Mouse (Mus musculus) cerebellum, adult 8-10 months (tissue): ENCODE measurements around the gene Mettl7b.
"Not testable (repeated sequence)": the region's sequence is repeated elsewhere in the genome, so short reads cannot be mapped to it uniquely, and the experiment has no call there.

ENCODE experiments used
- DNase-seq: peaks from one replicate; pipeline ENCODE4 v3.0.0; 2022

Gene Mettl7b

DNA sequence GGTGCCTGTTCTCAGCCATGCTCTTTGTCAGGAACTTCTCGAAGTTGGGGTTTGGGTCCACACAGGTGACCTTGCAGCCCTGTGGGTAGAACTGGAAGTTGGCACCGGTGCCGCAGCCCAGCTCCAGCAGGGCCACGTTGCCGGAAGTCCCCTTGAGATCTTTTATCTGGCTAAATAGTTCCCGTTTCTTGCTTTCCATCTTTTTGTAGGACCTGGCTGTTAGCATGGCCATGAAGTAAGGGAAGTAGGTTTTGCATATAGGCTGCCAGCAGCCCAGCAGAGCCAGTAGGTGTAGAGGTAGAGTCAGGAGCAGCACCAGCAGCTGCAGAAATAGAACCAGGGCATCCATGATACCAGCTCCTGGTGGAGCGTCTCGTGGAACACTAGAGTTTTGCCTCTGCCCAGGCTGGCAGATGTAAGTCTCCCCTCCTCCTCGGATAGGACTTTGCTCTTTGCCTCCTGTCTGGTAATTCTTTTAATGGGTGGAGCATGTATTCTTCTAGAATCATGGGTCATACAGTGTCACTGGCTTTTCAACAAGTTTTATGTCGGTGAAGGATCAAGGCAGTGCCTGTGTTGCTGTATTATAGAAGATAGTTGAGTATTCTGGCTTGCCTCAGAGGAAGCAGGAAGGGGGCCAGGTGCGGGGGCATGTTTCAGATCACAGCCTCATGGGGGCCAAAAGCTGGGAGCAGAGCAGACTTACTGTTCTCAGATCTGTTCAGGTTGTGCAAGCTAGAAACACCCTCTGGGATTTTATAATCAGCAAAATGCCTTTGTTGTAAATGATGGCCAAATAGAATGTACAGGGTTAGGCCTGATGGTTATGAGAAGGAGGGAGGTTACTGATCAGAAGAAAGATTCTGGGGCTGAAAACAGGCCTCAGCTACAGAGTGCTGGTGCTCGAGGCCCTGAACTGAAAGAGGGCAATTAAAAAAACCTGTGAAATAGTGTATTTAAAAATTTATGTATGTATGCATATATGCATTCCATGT lies at the start of gene Mettl7b:
Mettl7b (minus strand) TSS at position 399 of the 995 bp plus-strand sequence.
- DNase-seq, result no peak

DNA sequence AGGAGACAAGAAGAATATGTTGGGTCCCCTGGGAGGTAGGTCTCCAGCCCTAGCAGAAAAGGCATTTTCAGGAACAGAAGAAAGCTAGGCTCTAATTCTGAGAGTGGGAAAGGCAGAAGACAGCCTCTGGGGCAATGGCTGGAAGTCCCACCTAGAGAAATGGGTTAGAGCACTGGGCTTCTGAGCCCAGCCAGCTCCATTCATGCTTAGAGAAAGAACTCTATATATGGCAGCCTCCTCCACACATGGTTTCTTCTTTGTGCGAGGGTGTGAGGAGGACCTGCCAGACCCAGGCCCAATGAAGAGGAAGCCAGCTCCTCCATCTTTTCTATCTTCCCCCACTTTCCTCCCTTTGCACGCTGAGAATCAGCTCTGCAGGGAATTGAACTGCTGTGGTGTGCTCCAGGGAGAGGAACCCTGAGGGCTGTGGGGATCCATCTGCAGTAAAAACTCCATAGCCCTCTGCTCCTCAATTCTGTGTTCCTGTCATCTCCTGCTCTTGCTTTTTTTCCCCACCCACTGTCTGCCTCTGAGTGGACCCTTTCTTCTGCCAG lies 49.6 kb upstream of the Mettl7b start, which contains the start of gene Olfr763:
Olfr763 (plus strand) TSS at position 504 of the 554 bp plus-strand sequence.
- no peak for DNase-seq

DNA sequence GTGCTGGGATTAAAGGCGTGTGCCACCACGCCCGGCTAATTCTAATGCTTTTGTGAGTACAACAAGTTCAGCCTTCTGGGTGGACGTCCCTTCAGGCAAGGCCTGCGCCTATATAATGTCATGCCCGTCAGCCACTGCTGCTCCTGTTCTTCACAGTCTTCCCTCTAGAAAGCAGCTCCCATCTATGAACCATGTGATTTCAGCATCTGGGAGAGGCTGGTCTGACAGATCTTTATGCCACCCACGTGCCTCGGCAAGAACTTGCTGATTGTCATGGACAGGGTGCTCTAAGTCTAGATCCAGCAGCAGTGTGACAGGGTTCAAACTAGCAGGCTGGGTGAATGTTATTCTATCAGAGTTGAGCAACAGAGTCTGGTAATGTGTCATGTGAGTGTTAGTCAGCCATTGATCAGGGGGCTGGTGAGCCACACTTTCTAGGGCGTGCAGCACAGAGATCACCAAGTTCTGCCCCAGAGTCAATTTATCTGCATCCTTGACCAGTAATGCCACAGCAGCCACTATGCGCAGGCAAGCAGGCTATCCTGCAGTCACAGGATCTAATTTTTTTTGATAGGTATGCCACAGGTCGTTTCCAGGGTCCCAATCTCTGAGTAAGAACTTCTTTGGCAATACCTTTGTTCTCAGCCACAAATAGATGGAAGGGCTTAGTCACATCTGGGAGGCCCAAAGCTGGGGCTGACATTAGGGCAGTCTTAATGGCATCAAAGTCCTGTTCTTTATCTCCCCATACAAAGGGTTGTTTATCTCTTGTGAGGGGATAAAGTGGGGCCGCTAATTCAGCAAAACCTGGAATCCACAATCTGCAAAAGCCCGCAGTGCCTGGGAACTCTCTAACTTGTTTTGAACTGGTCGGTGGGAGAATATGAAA lies 43.5 kb upstream of the Mettl7b start:
- no peak for DNase-seq

DNA sequence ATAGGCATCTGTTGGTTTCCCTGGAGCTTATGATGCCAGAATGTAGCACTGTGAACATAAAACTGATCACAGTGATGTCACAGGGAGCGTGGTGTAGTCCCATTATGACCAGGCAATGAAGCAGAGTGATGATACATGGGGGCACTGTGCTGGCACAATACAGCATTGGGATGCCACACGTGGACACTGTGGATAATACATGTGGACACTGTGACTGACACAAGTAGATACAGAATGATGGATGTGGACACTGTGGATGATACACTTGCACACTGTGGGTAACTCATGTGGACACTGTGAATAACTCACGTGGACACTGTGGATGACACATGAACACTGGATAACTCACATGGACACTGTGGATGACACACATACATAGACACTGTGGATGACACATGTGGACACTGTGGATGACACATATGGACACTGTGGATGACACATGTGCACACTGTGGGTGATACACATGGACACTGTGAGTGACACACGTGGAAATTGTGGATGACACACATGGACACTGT lies 35.8 kb upstream of the Mettl7b start:
- no peak for DNase-seq

DNA sequence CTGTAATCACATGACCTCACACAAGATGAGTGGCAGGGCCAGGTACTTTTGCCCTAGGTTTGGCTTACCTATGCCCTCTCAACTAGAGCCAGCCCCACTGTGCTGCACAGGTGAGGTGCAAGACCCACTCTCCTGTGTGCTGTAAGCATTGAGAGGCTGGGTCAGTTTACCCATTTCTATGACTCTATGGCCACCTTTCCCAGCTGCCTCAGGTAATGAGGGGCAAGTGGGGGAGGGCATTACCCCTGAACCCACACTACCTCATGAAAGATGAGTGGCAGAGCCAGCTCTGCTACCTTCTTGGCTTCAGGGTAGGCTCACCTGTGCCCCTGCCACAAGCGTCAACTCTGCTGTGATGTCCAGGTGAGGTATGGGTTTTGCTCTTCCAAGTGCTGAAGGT lies 35.0 kb upstream of the Mettl7b start:
- no peak for DNase-seq

DNA sequence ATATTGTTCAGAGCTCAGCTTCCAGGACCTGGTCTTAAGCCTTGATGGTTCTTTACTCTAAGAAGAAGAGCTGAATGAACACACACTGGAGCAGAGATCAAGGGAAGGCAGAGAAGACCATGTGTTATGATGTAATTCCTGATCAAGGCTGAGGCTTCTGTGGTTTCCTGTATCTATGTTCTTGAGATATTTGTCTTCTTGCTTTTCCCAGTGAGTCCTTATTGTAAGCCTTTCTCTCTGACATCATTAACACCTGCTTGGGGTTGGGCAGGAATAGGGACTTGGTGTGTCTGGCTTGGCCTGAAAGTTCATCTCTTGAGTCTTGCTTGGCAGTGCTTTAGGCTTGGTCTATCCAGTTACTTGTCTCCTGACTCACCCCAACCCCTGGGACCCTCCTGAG lies 30.2 kb upstream of the Mettl7b start:
- DNase-seq, result no peak

DNA sequence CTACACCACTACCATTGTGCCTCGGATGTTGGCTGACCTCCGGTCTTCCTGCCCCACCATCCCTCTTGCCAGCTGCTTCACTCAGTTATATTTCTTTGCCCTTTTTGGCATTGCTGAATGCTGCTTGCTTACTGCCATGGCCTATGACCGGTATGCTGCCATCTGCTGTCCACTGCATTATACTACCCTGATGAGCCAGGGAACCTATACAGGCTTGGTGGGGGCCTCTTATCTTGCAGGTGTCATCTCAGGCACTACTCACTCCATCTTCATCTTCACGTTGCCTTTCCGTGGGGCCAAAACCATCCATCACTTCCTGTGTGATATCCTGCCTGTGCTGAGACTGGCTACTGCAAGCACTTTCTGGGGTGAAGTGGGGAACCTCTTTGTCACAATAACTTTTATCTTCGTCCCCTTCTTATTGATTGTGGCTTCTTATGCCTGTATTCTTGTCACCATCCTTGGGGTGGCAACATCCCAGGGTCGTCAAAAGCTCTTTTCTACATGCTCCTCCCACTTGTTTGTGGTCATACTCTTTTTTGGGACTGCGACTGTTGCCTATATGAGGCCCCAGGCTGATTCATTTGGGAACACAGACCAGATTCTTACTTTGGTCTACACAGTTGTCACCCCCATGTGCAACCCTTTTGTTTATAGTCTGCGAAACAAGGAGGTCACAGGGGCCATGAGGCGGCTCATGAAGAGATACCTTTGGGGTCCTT lies 29.5 kb upstream of the Mettl7b start:
- DNase-seq, result not testable (repeated sequence)

DNA sequence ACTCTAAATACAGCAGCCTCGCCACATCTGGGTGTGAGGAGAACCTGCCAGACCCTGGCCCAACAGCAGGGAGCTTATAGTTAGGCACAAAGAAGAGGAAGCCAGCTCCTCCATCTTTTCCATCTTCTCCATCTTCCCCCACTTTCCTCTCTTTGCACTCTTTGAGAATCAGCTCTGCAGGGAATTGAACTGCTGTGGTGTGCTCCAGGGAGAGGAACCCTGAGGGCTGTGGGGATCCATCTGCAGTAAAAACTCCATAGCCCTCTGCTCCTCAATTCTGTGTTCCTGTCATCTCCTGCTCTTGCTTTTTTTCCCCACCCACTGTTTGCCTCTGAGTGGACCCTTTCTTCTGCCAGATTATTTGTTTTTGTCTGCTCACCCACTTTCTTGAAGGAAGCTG lies 28.3 kb upstream of the Mettl7b start, which contains the start of gene Olfr9:
Olfr9 (plus strand) TSS at position 301 of the 400 bp plus-strand sequence.
- not testable (repeated sequence) for DNase-seq

DNA sequence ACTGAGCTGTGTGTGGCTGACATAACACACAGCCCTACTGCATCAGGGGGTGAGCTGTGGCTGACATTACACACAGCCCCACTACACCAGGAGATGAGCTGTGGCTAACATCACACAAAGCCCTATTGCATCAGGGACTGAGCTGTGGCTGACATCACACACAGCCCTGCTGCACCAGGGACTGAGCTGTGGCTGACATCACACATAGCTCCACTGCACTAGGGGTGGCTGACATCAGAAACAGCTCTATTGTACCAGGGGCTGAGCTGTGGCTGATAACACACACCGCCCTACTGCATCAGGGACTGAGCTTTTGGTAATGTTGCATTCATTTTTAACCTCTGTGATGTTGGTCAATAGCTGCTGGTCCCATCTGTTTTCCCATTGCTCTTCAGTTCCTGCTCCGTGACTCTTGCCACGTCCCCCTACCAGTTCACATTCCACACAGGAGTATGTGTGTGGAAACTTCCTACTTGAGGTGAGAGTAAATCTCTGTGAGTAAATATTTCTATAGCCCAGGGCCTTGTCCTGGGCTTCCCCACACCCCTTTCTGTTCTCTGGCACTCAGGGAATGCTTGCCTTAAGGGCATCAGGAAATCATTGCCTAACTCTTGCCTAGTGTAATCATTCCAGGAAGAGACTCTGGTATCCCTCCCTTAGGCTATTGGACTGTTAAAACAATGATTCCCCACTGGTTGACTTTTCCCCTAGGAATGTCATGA lies 20.0 kb upstream of the Mettl7b start:
- DNase-seq, result no peak

DNA sequence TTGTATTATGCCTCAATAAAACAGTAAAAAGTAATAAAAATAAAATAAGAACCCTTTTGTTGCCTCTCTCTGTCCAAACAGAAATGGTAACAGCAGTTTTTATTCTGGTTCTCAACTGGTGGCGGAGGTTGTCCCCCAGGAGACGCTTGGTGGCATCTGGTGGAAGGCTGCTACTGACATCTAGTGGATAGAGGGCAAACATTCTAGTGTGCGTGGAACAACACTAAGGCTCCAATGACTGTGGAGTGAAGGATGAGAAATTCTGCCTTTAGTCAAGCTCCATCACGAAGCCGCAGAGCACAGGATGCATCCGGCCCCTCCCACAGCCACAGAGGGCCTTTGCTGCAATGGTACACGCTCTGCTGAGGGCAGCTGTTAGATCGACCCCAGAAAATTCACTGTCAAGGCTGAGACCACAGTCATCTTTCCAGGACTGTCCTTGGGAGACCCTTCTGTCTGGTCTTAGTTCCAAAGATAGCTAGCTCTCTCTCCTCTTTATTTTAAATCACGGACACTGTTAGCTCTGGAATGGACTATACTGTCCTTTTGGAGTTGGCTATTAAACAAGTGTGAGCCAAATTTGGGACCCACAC lies 16.8 kb upstream of the Mettl7b start:
- peak; percentile 54 for DNase-seq

DNA sequence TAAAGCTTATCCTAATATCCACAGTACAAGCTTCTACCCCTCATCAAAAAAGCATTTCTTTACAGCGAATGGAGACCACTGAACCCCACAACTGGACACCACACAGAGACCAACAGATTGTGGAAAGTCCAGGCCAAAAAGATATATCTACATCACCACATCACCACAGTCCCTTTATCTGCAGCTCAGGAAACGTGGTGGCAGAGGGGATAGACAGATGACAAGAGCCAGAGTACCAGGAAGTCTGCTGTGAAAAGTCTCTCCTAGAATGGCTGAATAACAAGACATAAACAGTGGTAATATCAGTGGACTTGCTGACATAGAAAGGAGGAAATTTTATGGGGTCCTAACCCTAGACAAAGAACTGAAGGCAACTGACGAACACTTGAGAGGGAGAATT lies 15.6 kb upstream of the Mettl7b start:
- no peak for DNase-seq

DNA sequence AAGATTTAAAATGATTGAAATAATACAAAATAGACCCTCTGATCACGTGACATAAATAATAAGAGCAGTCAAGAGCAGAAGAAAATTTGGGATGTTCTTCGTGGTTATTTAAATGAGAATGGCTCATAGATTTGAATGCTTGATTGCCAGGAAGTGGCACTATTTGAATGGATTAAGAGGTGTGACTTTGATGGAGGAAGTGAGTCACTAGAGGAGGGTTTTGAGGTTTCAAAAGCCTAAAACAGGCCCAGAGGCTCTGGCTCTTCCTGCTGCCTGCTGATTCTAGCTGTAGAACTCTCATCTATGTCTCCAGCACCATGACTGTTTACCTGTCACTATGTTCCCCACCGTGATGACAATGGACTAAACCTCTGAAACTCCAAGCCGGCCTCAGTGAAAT lies 12.1 kb upstream of the Mettl7b start:
- DNase-seq, result no peak

DNA sequence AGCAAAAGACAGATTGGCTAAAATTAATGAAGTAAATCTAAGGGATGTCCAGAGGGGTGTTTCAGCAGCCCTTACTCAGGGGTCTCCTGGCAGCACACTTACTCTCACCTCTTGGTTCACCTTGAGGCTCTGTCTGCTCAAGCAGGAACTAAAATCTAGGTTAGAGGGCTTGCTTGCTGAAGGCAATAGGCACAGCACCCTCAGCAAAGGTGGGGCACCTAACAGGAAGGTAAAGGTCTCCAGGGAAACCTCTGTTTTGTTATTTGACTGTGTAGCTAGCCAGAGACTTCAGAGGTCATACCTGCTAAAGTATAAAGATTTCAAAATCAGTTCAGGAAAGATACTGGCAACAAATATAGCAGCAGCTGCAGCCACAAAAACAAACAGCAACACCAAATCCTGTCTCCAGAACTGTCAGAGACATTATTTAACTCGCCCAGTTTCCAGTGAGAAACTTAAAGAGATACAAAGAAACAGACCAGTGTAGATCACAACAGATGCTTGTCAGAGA lies 10.0 kb upstream of the Mettl7b start:
- DNase-seq, result no peak

DNA sequence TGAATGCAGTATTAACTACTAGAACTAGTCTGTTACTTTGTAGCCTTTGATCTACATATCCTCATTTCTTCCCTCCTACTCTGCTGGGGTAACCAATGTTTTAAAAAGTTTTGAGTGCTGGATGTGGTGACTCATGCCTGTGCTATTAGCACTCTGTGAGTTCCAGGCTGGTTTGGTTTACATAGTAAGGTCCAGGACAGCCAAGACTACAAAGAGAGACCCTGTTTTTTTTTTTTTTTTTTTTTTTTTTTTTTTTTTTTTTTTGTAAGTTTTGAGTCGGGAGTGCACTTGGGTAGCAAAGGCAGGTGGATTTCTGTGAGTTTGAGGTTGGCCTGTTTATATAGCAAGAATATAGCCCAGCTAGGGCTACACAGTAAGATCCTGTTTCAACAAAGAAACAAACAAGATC lies 7.6 kb upstream of the Mettl7b start:
- DNase-seq, result no peak

DNA sequence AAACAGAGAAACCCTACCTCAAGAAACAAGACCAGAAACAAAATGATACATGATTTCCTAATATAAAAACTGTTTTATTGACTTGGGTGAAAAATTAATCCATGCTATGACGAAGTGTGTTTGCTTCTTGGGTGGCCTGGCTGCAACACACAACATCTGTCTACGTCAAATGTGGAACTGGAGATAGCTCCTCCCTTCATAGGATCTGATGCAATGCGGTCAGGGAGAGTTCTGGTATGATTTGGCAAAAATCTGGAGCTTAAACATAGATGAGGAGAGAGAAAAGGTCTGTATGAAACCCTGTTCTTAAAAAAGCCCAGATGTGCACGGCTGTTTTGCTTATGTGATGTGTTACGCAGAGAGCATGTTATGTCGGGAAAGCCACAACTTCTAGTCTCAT lies 5.1 kb upstream of the Mettl7b start:
- no peak for DNase-seq

DNA sequence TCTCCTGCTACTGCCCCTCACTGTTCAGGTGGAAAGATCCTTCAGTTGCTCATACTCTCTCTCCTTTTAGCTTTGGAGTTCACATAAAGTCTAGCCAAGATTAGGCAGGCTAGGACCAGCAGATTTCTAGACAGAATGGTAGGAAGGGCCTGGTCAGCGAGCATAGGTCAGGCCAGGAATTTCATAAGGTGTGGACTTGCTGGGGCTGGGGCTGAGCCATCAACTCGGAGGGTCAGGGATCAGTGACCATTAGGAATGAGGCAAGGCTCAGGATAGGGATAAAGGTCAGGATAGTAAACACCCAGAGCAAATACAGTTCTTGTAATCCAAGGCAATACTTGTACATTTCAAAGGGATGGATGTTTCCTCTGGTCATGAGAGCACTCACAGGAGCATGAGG lies 4.2 kb upstream of the Mettl7b start:
- no peak for DNase-seq

DNA sequence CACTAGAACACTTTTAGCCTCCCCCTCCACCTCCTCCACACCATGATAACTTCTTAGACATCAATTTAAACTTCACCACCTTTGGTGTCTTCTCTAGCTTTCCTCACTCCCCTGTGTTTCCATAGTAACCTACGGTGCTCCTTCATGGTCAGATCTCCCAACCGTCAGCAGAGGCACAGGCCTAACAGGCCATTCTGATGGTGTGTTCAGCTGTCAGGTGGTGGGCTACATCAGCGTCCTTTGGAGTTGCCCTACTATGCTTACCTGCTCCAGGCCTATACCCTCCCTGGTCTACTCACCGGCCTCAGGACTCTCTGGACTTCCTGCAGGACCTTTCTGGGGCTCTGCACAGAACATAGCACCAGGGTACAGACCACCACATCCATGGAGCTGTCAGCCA lies 646 bp downstream of the Mettl7b start:
- no peak for DNase-seq

DNA sequence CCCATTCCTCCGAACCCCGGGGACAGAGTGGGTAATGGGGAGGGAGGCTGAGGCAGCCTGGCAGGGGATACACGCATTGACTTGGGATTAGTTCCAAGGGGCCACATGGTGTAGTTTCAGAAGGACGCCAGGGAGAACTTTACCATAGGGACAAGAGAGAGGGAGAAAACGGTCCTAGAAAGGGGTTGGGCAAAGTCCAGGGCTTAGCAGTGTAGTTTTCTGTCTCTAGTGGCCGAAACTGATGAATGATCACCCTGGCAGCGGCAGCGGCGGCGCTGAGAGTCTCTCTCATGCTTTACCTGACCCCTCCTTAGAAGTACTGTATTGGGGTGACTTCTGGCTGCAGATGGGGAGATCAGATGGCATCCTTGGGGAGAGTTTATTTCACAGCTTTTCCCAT lies 2.4 kb downstream of the Mettl7b start:
- no peak for DNase-seq

DNA sequence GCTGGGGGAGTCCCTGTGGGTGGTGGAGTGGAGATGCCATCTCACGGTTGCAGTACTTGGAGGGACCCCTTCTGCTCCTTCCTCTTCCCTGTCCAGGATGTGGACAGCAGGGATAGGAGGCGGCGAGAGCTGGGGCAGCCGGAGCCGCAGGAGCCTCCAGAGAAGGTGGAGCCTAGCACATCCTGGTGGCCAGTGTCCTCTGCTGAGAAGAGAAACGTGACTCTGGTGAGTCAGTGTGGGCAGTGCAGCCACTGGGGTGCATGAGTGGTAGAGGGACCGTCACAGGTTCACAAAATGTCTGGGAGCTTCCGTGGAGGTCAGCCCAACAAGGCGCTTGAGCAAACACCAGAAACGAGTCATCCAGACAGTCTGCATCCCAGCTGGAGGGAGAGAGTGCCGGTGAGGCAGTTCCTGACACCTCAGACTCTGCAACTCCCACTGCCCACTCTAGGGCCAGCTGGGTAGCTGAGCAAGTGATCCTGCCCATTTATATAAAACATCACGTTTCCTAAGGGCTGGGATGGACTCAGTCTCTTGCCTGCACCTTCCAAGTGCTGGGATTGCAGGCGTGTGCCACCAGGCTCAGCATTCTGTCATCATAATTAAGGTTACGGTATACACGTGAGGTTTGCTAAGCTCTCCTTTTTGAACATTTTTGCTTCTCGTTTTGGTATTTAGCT lies 10.4 kb downstream of the Mettl7b start:
- DNase-seq, result no peak

DNA sequence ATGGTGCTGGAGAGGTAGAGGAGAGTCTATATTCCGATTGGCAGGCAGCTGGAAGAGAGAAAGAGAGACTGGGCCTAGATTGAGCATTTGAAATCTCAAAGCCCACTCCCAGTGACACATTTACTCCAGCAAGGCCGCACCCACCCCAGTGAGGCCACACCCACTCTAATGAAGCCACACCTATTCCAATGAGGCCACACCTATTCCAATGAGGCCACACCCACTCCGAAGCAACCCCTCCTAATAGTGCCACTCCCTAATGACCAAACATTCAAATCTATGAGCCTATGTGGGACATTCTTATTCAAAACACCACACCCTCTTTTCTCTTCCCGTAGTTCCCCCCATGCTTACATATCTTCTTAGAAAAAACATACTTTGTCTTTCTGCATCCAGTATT lies 13.3 kb downstream of the Mettl7b start:
- no peak for DNase-seq
